Mouse (Mus musculus): ENCODE measurements at regions not wholly inside any gene's neighbourhood (a gene's known extent, or its start where the extent isn't known, plus 50 kb on each side); places are given as distances from the start of the nearest gene placed in this dataset.

- no peak for DNase-seq
These were observed 1023.5 kb downstream of the Car8 start for GRCm38 (mm10) chr4:7215048-7216030.

GRCm38 (mm10) chr4:7206987-7207386, 1031.9 kb downstream of the Car8 start:
- DNase-seq = no peak

- DNase-seq = no peak
These were observed 1037.0 kb downstream of the Car8 start for GRCm38 (mm10) chr4:7201816-7202215.

- DNase-seq = no peak
These were observed 1038.9 kb downstream of the Car8 start for GRCm38 (mm10) chr4:7199941-7200340.

GRCm38 (mm10) chr4:7199052-7199451, 1039.8 kb downstream of the Car8 start:
- DNase-seq = no peak

GRCm38 (mm10) chr4:7196570-7196969, 1042.3 kb downstream of the Car8 start:
- no peak for DNase-seq

GRCm38 (mm10) chr4:7195619-7196018, 1043.2 kb downstream of the Car8 start:
- DNase-seq = no peak

- no peak for DNase-seq
These were observed 1046.9 kb downstream of the Car8 start for GRCm38 (mm10) chr4:7191912-7192311.

- no peak for DNase-seq
These were observed 1047.6 kb downstream of the Car8 start for GRCm38 (mm10) chr4:7191228-7191627.

- DNase-seq = no peak
These were observed 1063.8 kb downstream of the Car8 start for GRCm38 (mm10) chr4:7175030-7175429.

- no peak for DNase-seq
These were observed 1066.1 kb downstream of the Car8 start for GRCm38 (mm10) chr4:7172528-7173306.

- no peak for DNase-seq
These were observed 1067.0 kb downstream of the Car8 start for GRCm38 (mm10) chr4:7171637-7172417.

GRCm38 (mm10) chr4:7161411-7161810, 1077.4 kb downstream of the Car8 start:
- no peak for DNase-seq

GRCm38 (mm10) chr4:7157883-7158282, 1081.0 kb downstream of the Car8 start:
- DNase-seq = no peak

- DNase-seq = no peak
These were observed 1084.6 kb downstream of the Car8 start for GRCm38 (mm10) chr4:7154256-7154655.

- no peak for DNase-seq
These were observed 1085.0 kb downstream of the Car8 start for GRCm38 (mm10) chr4:7153835-7154234.

- no peak for DNase-seq
These were observed 1093.1 kb downstream of the Car8 start for GRCm38 (mm10) chr4:7145756-7146155.

GRCm38 (mm10) chr4:7144215-7144614, 1094.6 kb downstream of the Car8 start:
- no peak for DNase-seq

GRCm38 (mm10) chr4:7143676-7144075, 1095.2 kb downstream of the Car8 start:
- no peak for DNase-seq

- no peak for DNase-seq
These were observed 1096.1 kb downstream of the Car8 start for GRCm38 (mm10) chr4:7142781-7143180.

GRCm38 (mm10) chr4:7112159-7112558, 1126.7 kb downstream of the Car8 start:
- no peak for DNase-seq

- no peak for DNase-seq
These were observed 1145.9 kb downstream of the Car8 start for GRCm38 (mm10) chr4:7092957-7093356.
